Mouse (Mus musculus): ENCODE measurements around the gene Lipc.

Lipc gene

GRCm38 (mm10) chr9:70954226-70954625 is 2.2 kb upstream of the Lipc start:
- no peak for DNase-seq

GRCm38 (mm10) chr9:70949336-70949735 is 2.7 kb downstream of the Lipc start:
- no peak for DNase-seq

GRCm38 (mm10) chr9:70947312-70947711 is 4.7 kb downstream of the Lipc start:
- DNase-seq, result no peak

GRCm38 (mm10) chr9:70942686-70943333 is 9.2 kb downstream of the Lipc start:
- no peak for DNase-seq

- no peak for DNase-seq
Measured at GRCm38 (mm10) chr9:70939752-70940501, 12.1 kb downstream of the Lipc start.

- DNase-seq, result no peak
Measured at GRCm38 (mm10) chr9:70938850-70939249, 13.2 kb downstream of the Lipc start.

GRCm38 (mm10) chr9:70938134-70938533 is 13.9 kb downstream of the Lipc start:
- DNase-seq, result no peak

GRCm38 (mm10) chr9:70934587-70935295 is 17.3 kb downstream of the Lipc start:
- DNase-seq, result no peak

GRCm38 (mm10) chr9:70930641-70931020 is 21.4 kb downstream of the Lipc start:
- no peak for DNase-seq

GRCm38 (mm10) chr9:70929840-70930640 is 22.0 kb downstream of the Lipc start:
- peak; percentile 70 to 78 for DNase-seq

GRCm38 (mm10) chr9:70928472-70928871 is 23.6 kb downstream of the Lipc start:
- no peak for DNase-seq

- no peak for DNase-seq
Measured at GRCm38 (mm10) chr9:70927701-70928100, 24.3 kb downstream of the Lipc start.

GRCm38 (mm10) chr9:70926820-70927588 is 25.0 kb downstream of the Lipc start:
- no peak for DNase-seq

GRCm38 (mm10) chr9:70925225-70925624 is 26.8 kb downstream of the Lipc start:
- no peak for DNase-seq

- no peak for DNase-seq
Measured at GRCm38 (mm10) chr9:70924763-70925162, 27.3 kb downstream of the Lipc start.

- peak; percentile 54 to 68 for DNase-seq
Measured at GRCm38 (mm10) chr9:70921781-70922565, 30.1 kb downstream of the Lipc start.

GRCm38 (mm10) chr9:70921132-70921531 is 30.9 kb downstream of the Lipc start:
- no peak for DNase-seq

GRCm38 (mm10) chr9:70919271-70919670 is 32.8 kb downstream of the Lipc start:
- DNase-seq, result no peak

GRCm38 (mm10) chr9:70916516-70916915 is 35.5 kb downstream of the Lipc start:
- no peak for DNase-seq

GRCm38 (mm10) chr9:70915356-70915685 is 36.7 kb downstream of the Lipc start:
- DNase-seq, result no peak

- DNase-seq, result no peak
Measured at GRCm38 (mm10) chr9:70914659-70915355, 37.2 kb downstream of the Lipc start.

Measured in kidney, postnatal 4 days (tissue).